Mouse (Mus musculus) megakaryocyte, embryonic 14.5 days (primary cell): ENCODE data around the gene Wdr91.

ENCODE experiments used
- FLI1 ChIP-seq: IDR thresholded peaks from 2 replicates; pipeline ENCODE4 v1.6.1; 2012; ENCODE audit warnings: low read length, inconsistent platforms, mixed read lengths
- GATA1 ChIP-seq: IDR thresholded peaks from 3 replicates; pipeline ENCODE4 v1.6.1; 2012; ENCODE audit warnings: mixed read lengths, low read length, inconsistent platforms, borderline replicate concordance

DNA sequence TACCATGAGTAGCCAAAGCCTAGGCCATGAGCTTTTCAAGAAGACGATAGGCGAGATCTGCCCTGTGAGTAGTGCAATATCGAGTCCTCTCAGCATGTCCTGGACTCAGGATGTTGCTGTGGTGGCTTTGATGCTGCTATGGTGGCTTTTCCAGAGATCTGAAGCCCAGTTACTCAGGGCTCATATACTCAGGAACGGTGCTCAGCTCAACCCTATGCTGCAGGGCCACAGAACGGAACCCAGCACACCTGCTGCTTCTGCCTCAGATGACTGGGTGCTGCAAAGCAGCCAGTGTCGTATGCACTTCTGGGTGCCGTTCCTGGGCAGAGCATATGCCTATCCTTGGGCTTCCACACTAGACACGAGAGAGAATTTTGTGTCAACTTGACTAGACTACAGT lies 28.8 kb upstream of the Wdr91 start:
- TF ChIP-seq GATA1 (no peak), FLI1 (no peak)
